Mouse (Mus musculus) kidney, postnatal 4 days (tissue): ENCODE measurements around the gene Gm3033.
"Not testable (repeated sequence)": the region's sequence is repeated elsewhere in the genome, so short reads cannot be mapped to it uniquely, and the experiment has no call there.

Experiments
- DNase-seq, 2 experiments: peaks; one replicate each; pipeline ENCODE4 v3.0.0; 2021; ENCODE audit warnings: mixed read lengths in 2 of 2

Gm3033 gene

GRCm38 (mm10) chr14:3845945-3846344 lies at the start of gene Gm3033:
Gene Gm3033, plus strand, starts transcription at chr14:3846245.
- not testable (repeated sequence) for DNase-seq

- not testable (repeated sequence) for DNase-seq
Measured at GRCm38 (mm10) chr14:3809774-3810173, 36.3 kb upstream of the Gm3033 start, which contains the start of gene Gm3002. Gene Gm3002, plus strand, starts transcription at chr14:3810074.

DNA sequence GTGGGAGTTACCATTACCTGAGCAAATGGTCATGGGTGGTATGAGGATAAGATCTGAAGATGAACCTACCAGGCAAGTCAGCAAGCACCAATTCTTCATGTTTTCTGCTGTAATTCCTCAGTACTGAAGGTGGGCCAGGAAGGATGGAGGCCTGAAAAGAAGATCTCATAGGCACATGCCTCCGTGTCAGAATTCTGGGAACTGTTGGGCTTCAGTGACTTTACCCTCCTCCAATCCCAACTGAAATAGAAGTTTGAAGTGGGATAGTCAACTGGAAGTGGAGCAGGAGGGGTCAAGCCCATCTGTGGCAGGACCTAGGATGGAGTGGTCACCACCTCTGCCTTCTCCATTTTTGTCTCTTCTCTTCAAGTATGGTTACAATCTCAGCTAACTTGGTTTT lies 37.8 kb downstream of the Gm3033 start, which contains the start of gene Gm2916:
TSS of gene Gm2916 (plus strand) at position 301 of the 400 bp plus-strand sequence.
- not testable (repeated sequence) for DNase-seq
